Mouse (Mus musculus): ENCODE results near the gene Arsb. TPM values are rescaled to one million over a fixed set of nuclear protein-coding genes. Genes with fewer than 3 reads are reported as not detected.

Arsb gene
- polyA plus RNA-seq, 1 experiment from 2014 or later = 7.6 TPM

DNA sequence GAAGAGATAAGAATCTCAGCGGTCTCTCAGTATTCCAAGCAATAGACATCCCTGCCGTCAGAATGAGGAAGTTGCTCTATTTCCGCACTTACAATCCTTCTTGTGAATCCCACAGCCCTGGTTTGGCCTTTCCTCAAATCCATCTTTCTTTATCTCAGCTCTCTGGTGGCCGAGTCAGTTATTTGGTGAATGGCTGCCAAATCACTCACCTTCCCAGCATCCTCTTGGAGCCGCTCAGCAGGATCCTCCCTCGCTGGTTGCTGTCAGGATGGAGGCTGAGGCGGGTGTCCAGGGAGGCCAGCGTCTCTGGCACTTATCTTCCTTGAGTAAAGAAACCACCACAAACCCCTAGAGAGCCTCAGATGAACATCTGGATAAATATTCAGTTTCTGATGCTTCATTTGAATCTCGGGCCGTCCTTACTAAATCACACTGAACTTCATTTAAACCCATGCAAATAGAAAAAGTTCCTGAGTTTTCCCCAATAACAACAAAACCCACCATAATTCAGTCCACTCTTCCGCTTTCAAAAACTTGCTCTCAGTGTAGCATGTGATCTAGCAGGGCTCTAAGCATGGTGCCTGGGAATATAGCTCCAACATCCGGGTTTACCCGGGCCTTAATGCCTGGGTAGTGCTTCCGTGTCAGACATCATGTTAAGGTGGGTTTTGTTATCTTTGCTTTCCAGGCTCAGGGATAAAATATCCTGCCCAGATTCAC is 81.1 kb downstream of the Arsb start:
- Histone ChIP-seq H3K27ac (no peak overlapping the region), H3K4me1 (no peaks in the 10 kb centered on the region; the same call in 1 of the 2 replicates), H3K4me2 (replicated peaks) (no peak overlapping the region), H3K4me3 (no peak overlapping the region), H3K36me3 (no peaks in the 10 kb centered on the region), H3K9me3 (no peaks in the 10 kb centered on the region), H3K9ac (no peak overlapping the region), H3K27me3 (replicated peaks) (no peaks in the 10 kb centered on the region)
- 66% methylated on average over 14 of the region's 14 CpGs for WGBS
- no peak for ATAC-seq (ENCODE audit: low FRiP score, low read depth)

DNA sequence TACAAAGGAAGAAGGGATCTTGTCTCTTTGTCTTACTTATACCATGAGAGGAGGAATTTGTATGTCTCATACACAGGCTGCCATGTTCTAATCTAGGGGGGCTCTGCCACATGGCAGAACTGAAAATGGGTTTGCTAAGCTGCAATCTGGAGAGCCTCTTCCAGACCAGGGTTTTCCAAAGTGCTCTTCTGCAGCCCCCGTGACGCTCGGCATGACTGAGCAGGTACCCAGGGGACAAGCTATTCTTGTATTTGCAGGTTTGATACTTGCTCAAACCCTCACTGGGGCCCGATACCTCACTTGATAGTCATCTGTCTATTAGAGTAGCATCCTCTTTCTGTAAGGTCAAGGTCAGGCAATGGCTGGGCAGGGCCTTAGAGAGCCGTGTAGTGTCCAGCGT is 82.3 kb downstream of the Arsb start:
- no peak for ATAC-seq (ENCODE audit: low FRiP score, low read depth)
- Histone ChIP-seq H3K4me3 (no peak overlapping the region), H3K27ac (no peak overlapping the region), H3K4me2 (replicated peaks) (no peak overlapping the region), H3K9me3 (no peaks in the 10 kb centered on the region), H3K4me1 (no peaks in the 10 kb centered on the region; the same call in 1 of the 2 replicates), H3K9ac (no peak overlapping the region), H3K27me3 (replicated peaks) (no peaks in the 10 kb centered on the region), H3K36me3 (no peaks in the 10 kb centered on the region)
- WGBS = 89% methylated on average over 6 of the region's 6 CpGs

DNA sequence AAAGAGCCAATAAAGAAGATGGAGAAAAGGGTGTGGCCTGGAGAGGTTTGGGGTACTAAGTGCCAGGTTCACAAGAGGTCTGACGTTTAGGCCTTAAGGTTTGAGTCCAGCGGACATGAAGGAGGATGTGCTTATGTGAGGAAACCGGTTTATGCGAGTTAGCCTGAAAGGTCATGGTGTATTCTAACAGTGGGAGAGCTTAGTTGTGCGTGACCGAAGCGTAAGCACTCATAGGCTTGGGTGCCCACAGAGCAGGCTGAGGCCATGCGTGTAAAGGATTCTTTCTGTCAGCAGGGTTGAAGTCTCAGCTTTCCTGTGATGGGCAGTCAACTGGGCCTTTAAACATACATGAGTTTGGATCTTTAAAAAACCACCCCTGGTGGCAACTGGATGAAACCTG is 82.9 kb downstream of the Arsb start:
- no peak overlapping the region for H3K4me2 ChIP-seq (replicated peaks)
- H3K4me3 ChIP-seq = no peak overlapping the region
- H3K4me1 ChIP-seq = no peaks in the 10 kb centered on the region; the same call in 1 of the 2 replicates
- H3K9me3 ChIP-seq = no peaks in the 10 kb centered on the region
- H3K9ac ChIP-seq = no peak overlapping the region
- H3K27ac ChIP-seq = no peak overlapping the region
- no peak for ATAC-seq (ENCODE audit: low FRiP score, low read depth)
- 88% methylated on average over 8 of the region's 8 CpGs for WGBS
- H3K36me3 ChIP-seq = no peaks in the 10 kb centered on the region
- no peaks in the 10 kb centered on the region for H3K27me3 ChIP-seq (replicated peaks)

DNA sequence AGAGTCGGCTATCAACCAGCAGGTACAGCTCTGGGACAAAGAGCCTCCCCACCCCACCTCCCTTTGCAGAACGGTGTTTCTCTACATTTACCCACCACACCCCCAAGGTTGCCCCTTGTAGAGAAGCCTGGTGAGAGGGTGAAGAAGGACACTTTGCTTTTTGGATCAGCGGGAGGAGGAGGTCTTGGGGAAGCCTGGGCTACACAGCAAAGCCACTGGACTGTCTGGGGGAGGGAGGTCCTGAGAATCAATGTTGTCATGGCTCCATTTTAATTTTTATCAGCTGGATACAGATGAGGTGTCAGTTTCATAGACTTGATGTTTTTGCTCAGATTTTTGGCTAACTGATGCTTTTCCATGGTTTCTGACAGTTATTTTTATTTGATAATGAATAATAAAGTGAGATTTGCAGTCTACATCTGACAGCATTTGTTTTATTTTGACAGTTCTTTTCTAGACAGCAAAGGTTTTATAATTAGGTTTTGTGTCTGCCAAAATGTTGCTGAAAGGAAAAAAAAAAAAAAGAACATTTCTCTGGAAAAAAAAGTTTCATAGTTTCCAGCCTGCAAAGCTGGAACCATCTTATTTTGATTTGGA is 83.6 kb downstream of the Arsb start:
- WGBS = 87% methylated on average over 3 of the region's 3 CpGs
- H3K9ac ChIP-seq = no peak overlapping the region
- no peak overlapping the region for H3K27ac ChIP-seq
- H3K27me3 ChIP-seq (replicated peaks) = no peaks in the 10 kb centered on the region
- no peak overlapping the region for H3K4me3 ChIP-seq
- no peaks in the 10 kb centered on the region for H3K36me3 ChIP-seq
- ATAC-seq (ENCODE audit: low FRiP score, low read depth) = no peak
- no peak overlapping the region for H3K4me2 ChIP-seq (replicated peaks)
- no peaks in the 10 kb centered on the region for H3K4me1 ChIP-seq
- H3K9me3 ChIP-seq = no peaks in the 10 kb centered on the region

DNA sequence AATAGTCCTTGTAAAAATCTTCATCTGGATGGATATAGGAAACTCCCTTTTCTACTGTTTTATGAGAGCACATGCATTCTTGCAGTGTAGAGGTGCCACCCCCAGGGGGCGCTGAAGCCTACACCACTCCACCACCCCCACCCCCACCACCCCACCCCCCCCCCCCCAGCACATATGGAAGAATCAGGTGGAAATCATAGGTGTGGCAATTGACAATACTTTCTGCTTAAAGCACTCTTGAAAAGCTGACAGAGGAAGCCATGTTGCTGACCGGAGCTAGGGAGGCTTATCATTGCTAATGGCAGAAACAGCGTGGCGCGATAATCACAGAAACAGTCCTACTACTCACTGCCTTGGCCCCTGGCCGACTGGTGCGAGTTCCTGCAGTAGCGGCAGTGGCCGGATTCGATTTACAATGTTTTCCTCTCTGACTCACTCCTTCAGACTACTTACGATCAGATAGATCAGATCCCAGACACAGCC is 84.3 kb downstream of the Arsb start:
- ATAC-seq (ENCODE audit: low FRiP score, low read depth) = no peak
- WGBS = 34% methylated on average over 11 of the region's 11 CpGs
- Histone ChIP-seq H3K36me3 (no peaks in the 10 kb centered on the region), H3K9me3 (no peaks in the 10 kb centered on the region), H3K27ac (no peak overlapping the region), H3K4me3 (no peak overlapping the region), H3K4me1 (no peaks in the 10 kb centered on the region), H3K27me3 (replicated peaks) (no peaks in the 10 kb centered on the region), H3K9ac (no peak overlapping the region), H3K4me2 (replicated peaks) (0 out of 2 replicates have a peak overlapping the region, but pooled peaks have one; percentile 30)

DNA sequence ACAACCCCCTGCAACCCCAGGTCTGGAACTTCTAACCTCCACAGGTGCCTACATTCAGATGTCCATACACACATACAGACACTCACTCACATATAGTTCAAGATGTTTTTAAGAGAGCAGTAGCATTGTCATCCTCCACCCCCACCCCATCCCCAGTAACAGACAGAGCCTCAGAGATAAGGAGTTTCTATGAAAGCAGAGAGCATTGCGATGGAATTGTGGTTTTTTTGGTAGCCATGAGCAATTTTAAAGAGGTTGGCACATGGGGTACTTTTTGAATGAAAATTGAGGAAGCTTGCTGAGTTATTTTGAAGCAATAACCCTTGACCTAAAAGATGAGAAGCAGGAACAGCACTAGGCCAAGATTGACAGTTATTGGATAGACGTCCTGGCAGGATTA is 89.8 kb downstream of the Arsb start:
- no peak for ATAC-seq (ENCODE audit: low FRiP score, low read depth)
- no peak overlapping the region for H3K4me2 ChIP-seq (replicated peaks)
- no peaks in the 10 kb centered on the region; the same call in 1 of the 2 replicates for H3K4me1 ChIP-seq
- no peak overlapping the region for H3K9ac ChIP-seq
- no peaks in the 10 kb centered on the region for H3K27me3 ChIP-seq (replicated peaks)
- WGBS = 92% methylated on average over 2 of the region's 2 CpGs
- no peak overlapping the region for H3K27ac ChIP-seq
- H3K36me3 ChIP-seq = no peaks in the 10 kb centered on the region
- H3K4me3 ChIP-seq = no peak overlapping the region
- H3K9me3 ChIP-seq = no peaks in the 10 kb centered on the region

DNA sequence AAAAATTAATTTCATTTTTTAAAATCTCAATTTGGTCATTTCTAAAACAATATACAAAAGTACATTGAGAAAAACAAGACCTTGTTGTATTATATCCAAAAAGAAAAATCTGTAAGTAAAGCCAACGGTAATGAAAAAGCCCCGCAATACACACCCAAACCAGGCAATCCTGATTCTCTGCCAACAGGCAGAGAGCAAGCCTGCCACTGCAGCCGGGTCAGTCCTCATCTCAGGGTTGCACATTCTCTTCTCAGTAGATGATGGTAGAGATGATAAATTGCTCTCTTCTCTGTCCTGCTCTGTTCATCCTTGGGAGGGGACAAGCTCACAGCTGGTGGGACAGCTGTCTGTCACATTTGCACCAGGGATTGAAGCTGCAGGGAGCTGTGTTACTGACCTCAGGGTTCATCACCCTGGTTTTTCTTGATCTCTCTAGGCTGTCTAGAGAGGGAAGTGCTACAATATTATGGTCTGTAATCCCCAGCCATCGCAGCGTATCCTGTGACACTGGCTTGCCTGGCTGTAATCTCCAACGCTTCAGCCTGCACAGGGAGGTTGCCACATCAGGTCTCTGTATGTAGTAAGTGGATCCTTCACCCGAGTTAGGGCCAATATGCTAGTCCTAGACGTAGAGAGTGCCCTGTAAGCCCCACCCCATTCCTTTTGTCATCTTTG is 92.8 kb downstream of the Arsb start:
- 64% methylated on average over 8 of the region's 8 CpGs for WGBS
- no peak overlapping the region for H3K4me3 ChIP-seq
- H3K27me3 ChIP-seq (replicated peaks) = no peaks in the 10 kb centered on the region
- ATAC-seq (ENCODE audit: low FRiP score, low read depth) = no peak
- H3K9me3 ChIP-seq = no peaks in the 10 kb centered on the region
- no peaks in the 10 kb centered on the region for H3K36me3 ChIP-seq
- no peak overlapping the region for H3K4me2 ChIP-seq (replicated peaks)
- H3K4me1 ChIP-seq = no peaks in the 10 kb centered on the region; the same call in 1 of the 2 replicates
- H3K27ac ChIP-seq = no peak overlapping the region
- no peak overlapping the region for H3K9ac ChIP-seq

DNA sequence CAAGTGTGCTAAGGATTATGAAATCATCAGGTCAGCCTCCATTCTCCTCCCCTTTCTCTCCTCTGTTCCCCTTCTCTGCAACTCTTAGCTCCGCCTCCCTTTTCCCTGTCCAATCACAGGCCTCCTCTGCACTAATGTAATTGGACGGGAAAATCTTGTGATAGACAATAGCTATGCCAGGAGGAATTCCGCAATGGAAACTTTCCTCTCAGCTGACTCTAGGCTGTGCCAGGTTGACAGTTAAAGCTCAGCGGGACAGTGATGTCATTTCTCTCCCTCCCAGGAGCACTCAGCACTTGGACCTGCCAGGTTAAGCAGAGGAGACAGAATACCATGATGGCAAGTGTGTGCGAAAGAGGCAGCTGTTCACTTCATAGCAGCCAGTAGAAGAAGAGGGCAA is 95.2 kb downstream of the Arsb start:
- H3K9ac ChIP-seq = no peak overlapping the region
- no peak for ATAC-seq (ENCODE audit: low FRiP score, low read depth)
- no peak overlapping the region for H3K4me2 ChIP-seq (replicated peaks)
- no peak overlapping the region for H3K27ac ChIP-seq
- no peaks in the 10 kb centered on the region for H3K27me3 ChIP-seq (replicated peaks)
- H3K4me3 ChIP-seq = no peak overlapping the region
- no peaks in the 10 kb centered on the region for H3K9me3 ChIP-seq
- H3K4me1 ChIP-seq = no peaks in the 10 kb centered on the region; the same call in 1 of the 2 replicates
- 82% methylated on average over 5 of the region's 5 CpGs for WGBS
- no peaks in the 10 kb centered on the region for H3K36me3 ChIP-seq

DNA sequence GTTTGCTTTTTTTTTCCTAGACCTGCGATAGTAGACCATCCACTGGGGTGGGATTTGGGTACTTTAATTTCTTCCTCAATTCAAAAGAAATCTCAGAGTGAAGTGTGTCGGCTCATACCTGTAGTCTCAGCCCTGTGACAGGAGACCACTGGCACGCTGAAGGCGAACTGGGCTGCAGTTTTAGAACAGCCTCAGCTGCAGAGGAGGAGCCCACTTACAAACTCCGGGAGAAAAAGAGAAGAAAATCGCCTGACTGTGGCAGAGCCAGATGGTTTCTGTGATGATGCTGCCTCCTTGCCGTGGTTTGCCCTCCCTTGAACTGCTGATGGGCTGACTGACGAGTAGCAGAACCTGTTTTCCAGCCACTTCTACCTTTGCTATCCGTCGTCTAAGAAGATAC is 100.3 kb downstream of the Arsb start:
- 86% methylated on average over 10 of the region's 10 CpGs for WGBS

DNA sequence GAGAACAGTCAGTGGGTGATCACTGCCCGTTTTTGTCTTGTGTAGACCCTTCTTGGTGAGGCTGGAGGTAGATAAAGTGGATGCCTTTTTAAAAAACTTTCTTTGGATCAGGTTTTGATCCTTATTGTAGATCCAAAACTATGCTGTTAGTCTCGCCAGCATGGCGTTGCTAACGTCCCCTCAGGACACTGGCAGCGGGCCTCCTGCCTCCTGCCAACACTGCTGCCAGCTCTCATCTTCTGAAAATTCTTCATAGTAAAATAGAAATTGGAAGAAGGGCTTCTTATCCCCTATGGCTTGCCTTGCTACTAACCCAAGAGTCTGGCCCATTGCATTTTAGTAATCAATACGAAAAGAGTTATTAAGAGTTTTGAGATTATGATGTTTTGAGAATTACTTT is 101.2 kb downstream of the Arsb start:
- Histone ChIP-seq H3K9me3 (no peaks in the 10 kb centered on the region), H3K36me3 (no peaks in the 10 kb centered on the region), H3K9ac (no peak overlapping the region), H3K4me1 (no peaks in the 10 kb centered on the region), H3K27me3 (replicated peaks) (no peaks in the 10 kb centered on the region), H3K27ac (no peak overlapping the region), H3K4me2 (replicated peaks) (no peak overlapping the region), H3K4me3 (no peak overlapping the region)
- 91% methylated on average over 6 of the region's 6 CpGs for WGBS
- ATAC-seq (ENCODE audit: low FRiP score, low read depth) = no peak

More for the DNA sequence above, 100.3 kb downstream of the Arsb start:
- H3K36me3 ChIP-seq = no peaks in the 10 kb centered on the region
- no peak overlapping the region for H3K27ac ChIP-seq
- H3K4me3 ChIP-seq = no peak overlapping the region
- no peak overlapping the region for H3K9ac ChIP-seq
- no peak for ATAC-seq (ENCODE audit: low FRiP score, low read depth)
- no peak overlapping the region for H3K4me2 ChIP-seq (replicated peaks)
- no peaks in the 10 kb centered on the region for H3K4me1 ChIP-seq
- H3K27me3 ChIP-seq (replicated peaks) = no peaks in the 10 kb centered on the region
- H3K9me3 ChIP-seq = no peaks in the 10 kb centered on the region

DNA sequence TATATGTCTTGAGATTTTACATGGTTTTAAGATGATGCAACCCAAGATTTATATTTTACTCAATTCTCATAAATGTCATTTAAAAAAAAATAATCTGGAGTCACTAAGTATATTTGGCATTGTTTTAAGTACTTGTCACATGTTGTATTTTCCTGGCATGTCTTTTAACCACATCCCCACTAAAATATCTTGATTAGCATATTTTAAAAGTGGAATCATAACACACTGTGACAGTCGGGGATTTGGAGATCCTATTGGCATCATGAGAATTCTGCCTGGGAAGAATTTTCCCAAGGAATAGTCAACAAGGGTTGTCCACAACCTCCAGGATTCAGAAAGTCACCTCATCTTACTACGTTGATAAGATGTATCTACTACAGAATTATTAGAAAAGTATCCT is 106.5 kb downstream of the Arsb start:
- WGBS = 85% methylated on average over 2 of the region's 2 CpGs
- no peak overlapping the region for H3K9ac ChIP-seq
- H3K27me3 ChIP-seq (replicated peaks) = no peaks in the 10 kb centered on the region
- no peak for ATAC-seq (ENCODE audit: low FRiP score, low read depth)
- no peaks in the 10 kb centered on the region for H3K4me1 ChIP-seq
- H3K27ac ChIP-seq = no peak overlapping the region
- H3K4me2 ChIP-seq (replicated peaks) = no peak overlapping the region
- H3K9me3 ChIP-seq = no peaks in the 10 kb centered on the region
- no peak overlapping the region for H3K4me3 ChIP-seq
- H3K36me3 ChIP-seq = no peaks in the 10 kb centered on the region

DNA sequence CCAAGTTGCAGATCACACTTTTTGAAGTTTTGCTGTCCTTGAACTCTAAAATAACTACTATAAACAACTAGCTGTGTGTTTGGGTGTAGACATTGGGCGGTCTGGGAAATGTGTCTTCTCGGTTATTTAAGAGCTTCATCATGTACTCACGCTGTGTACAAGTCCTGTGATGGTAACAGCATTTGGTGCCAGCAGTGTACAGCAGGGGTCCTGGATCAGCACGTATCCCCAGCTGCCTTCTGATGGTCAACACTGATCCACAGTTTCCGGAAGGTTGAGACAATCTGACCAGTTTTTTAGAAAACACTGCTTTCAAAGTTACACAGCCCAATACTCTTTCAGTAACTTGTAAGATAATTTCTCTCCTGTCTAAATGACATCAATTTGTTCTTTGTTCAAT is 108.0 kb downstream of the Arsb start:
- no peak for ATAC-seq (ENCODE audit: low FRiP score, low read depth)
- Histone ChIP-seq H3K4me1 (no peaks in the 10 kb centered on the region), H3K36me3 (no peaks in the 10 kb centered on the region), H3K27me3 (replicated peaks) (no peaks in the 10 kb centered on the region), H3K27ac (no peak overlapping the region), H3K4me3 (no peak overlapping the region), H3K9ac (no peak overlapping the region), H3K9me3 (no peaks in the 10 kb centered on the region), H3K4me2 (replicated peaks) (no peak overlapping the region)
- 82% methylated on average over 5 of the region's 5 CpGs for WGBS

Measured in neural tube, embryonic 12.5 days (tissue).